Mouse (Mus musculus) mature B cell (primary cell): Measurements from ENCODE around the gene BC051665.

Experiments used
- in situ Hi-C: fragments of 300-500 bp; cut with MboI; formaldehyde crosslinking; loops from 2 replicates; pipeline ENCODE4 v1.14.3; 2019

The BC051665 gene

DNA sequence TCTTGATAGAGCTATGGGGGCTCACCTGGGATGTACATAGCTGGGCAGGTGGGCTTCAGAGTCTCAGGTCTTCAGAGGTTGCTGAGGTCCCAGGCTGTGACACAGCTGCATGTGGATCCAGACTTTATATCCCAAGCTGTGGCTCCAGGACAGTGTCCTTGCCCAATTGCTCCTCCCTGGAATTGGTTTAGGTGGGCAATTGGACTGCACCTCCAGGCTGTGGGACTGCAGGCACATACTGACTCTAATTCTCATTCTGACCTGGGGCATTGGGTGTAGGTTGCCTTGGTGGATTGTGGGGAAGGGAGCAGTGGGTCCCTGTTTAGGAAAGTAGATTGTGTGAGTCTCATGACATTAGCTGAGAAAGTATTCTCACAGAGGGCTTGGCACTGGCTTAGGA lies at the start of gene BC051665:
Gene BC051665, minus strand, starts transcription at position 101 of the 400 bp plus-strand sequence.
- in situ Hi-C loops = no loop called here

DNA sequence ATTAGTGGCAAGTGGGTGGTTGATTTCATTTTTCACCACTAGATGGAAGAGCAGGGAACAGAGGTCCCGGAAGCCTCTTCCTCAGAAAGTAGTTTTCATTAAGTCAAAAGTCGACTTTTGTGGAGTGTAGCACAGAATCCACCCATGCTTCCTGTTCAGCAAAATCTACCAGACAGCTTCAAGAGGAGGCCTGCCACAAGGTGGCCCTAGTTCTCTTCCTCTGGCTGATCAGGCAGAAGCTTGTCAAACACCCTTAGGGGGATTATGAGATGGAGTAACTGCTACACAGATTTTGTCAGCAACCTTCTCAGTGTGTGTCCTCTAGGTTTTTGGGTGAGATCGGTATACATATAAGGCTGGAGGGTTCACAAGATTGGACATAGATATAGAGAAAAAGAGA lies 39.9 kb upstream of the BC051665 start:
- in situ Hi-C loops = no loop called here

GRCm38 (mm10) chr13:60820486-60821175 lies 34.5 kb upstream of the BC051665 start:
- in situ Hi-C loops = no loop called here

DNA sequence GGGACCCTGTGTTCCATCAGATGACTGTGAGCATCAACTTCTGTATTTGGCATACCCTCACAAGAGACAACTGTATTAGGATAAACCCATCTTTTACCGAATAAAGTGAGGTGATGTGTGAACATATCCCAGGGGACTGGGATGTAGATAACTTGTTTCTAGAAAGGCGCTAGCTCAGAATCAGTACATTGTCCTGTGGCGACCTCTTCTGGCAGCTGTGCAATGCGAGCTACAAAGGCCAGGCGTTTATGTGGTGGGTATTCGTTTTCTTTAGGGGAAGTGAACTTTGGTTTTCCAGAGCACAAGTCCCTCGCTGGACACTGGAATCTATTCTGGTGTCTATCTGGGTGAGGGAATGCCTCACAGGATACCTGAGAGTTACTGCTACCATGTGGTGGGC lies 33.3 kb upstream of the BC051665 start:
- in situ Hi-C loops = no loop called here

DNA sequence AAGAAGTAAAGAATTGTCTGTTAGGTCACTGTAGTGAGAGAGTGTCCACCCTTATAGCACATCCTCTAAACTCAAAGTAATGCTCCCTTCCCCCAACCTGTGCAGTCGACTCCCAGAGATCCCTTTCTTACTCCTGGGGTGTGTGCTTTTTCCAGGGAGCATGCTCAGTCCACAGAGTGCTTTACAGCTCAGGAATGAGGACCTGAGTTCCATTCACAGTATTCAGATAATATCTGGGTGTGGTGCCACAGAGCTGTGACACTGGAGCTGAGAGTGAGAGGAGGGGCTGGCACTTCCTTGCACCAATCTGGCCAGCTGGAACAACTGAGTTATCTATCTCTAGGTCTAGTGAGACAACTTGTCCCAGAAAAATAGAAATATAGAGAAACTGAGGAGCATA lies 27.6 kb upstream of the BC051665 start:
- in situ Hi-C loops = no loop called here

DNA sequence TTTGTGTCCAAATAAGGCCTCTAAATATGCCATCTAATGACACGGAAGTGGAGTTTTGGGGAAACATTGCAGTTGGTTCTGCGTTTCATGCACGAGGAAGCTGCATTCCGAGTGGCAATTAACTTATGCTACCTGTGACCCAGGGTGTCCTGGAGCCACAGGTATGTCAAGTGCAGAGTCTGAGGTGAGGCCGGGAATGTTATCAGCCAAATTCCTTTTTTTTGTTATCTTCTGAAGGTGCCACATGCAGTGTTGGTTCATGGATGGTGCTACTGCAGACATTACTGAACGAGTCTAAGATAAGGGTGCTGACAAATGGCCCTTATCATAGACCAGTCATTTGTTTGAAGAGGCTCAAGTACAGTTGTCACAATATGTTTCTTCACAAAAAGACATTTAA lies 26.6 kb upstream of the BC051665 start:
- in situ Hi-C loops = no loop called here

GRCm38 (mm10) chr13:60809690-60810089 lies 23.5 kb upstream of the BC051665 start:
- in situ Hi-C loops = no loop called here

- in situ Hi-C loops = no loop called here
Observed at GRCm38 (mm10) chr13:60802749-60803148, 16.6 kb upstream of the BC051665 start, which contains the start of gene Ctsll3. Gene Ctsll3, minus strand, starts transcription at chr13:60802849.

- in situ Hi-C loops = no loop called here
Observed at GRCm38 (mm10) chr13:60789466-60789865, 3.3 kb upstream of the BC051665 start.

- in situ Hi-C loops = no loop called here
Observed at GRCm38 (mm10) chr13:60783301-60783700, 2.9 kb downstream of the BC051665 start.

- in situ Hi-C loops = no loop called here
Observed at GRCm38 (mm10) chr13:60780534-60780933, 5.6 kb downstream of the BC051665 start.

GRCm38 (mm10) chr13:60761161-60761560 lies 25.0 kb downstream of the BC051665 start:
- in situ Hi-C loops = no loop called here

- in situ Hi-C loops = no loop called here
Observed at GRCm38 (mm10) chr13:60760392-60760791, 25.8 kb downstream of the BC051665 start.

- in situ Hi-C loops = no loop called here
Observed at GRCm38 (mm10) chr13:60759136-60759535, 27.0 kb downstream of the BC051665 start.

DNA sequence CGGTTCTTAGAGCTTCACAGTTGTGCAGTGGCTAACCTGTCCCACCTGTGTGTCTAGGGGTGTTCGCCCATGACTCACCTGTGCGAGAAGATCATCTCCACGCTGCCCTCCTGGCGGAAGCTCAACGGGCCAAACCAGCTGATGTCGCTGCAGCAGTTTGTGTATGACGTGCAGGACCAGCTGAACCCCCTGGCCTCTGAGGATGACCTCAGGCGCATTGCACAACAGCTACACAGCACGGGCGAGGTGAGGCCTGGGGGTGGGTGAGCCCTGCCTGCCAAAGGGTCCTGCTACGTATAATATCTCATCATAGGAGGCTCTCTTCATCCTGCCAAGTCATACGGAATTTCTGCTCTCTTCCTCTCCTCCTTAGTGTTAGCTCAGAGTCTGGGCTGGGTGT lies 28.9 kb downstream of the BC051665 start:
- in situ Hi-C loops = no loop called here

GRCm38 (mm10) chr13:60755251-60755650 lies 30.9 kb downstream of the BC051665 start:
- in situ Hi-C loops = no loop called here

DNA sequence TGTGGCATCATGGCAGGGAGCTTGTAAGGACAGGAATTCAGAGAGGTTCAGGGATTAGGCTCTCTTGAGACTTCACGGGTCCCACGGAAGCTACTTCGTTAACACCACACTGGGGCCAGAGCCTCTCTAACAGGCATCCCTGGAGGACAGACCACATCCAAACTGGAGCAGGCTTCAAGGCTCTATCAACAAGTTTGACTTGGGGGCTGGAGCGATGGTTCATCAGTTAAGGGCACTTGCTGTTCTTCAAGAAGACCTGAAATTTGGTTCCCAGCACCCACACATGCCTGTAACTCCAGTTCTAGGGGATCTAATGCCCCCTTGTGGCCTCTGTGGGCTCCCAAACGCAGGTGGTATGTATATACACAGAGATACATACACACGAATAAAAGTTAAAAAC lies 32.9 kb downstream of the BC051665 start:
- in situ Hi-C loops = no loop called here

GRCm38 (mm10) chr13:60750930-60751329 lies 35.2 kb downstream of the BC051665 start:
- in situ Hi-C loops = no loop called here

DNA sequence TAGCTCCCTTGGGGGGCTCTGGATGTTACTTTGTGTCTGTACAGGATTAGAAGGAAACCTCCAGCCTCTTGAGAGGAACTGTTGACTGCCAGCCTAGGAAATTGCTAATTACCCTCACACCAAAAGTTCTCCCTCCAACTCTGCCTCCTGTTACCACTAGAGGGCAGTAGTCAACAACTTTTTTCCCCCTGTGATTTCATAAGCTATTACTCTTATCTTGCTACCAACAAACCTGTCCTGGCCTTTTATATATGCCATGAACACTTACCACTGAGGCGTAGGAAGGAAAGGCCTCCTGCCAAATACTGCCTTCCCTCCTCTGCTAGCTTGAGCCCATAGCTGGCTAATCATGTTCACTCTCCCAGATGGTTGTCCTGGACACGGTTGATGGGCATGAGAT lies 37.6 kb downstream of the BC051665 start:
- in situ Hi-C loops = loop anchor here (25.0 kb wide), 1 partner anchor 886 kb away; no protein-coding TSS in a partner anchor

- in situ Hi-C loops = loop anchor here (25.0 kb wide), 1 partner anchor 885 kb away; no protein-coding TSS in a partner anchor
Observed at GRCm38 (mm10) chr13:60747201-60747600, 39.0 kb downstream of the BC051665 start.

DNA sequence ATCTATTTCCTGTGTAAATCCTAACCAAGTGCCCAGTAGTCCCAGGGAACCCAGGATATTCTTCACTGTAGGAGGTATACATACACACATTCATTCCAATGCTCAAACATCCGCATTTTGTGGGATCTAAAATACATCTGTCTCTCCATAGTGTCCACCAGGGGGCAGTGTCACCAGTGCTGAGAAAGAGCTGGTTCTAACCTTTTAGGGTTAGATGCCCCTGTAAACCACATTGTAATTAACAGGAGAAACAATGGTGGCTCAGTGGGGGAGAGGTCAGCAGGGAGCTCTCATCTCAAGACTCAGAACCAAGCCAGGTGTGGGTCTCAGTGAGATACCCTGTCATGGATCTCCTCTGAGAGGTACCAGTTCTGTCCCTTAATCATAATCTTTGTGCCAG lies 39.9 kb downstream of the BC051665 start:
- in situ Hi-C loops = loop anchor here (25.0 kb wide), 1 partner anchor 884 kb away; no protein-coding TSS in a partner anchor

- in situ Hi-C loops = loop anchor here (25.0 kb wide), 1 partner anchor 883 kb away; no protein-coding TSS in a partner anchor
Observed at GRCm38 (mm10) chr13:60745358-60745757, 40.8 kb downstream of the BC051665 start.

GRCm38 (mm10) chr13:60744736-60745135 lies 41.4 kb downstream of the BC051665 start:
- in situ Hi-C loops = loop anchor here (25.0 kb wide), 1 partner anchor 882 kb away; no protein-coding TSS in a partner anchor

DNA sequence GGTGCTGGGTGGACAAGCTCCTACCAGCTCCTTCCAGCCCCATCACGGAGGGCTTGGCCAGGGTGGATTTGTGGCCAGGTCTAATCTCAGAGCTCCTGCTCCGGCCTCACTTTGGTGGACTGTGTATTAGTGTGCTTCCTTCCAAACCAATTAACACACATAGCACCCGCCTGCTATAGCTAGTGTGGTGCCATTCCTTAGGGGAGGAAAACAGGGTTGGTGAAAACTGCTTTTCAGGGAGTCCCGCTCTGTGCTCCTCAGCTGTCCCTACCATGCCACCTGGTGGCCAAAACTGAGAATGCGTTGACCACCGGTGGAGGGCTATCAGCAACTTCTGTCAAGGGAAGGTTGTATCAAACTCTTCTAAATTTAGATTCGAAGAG lies 42.1 kb downstream of the BC051665 start:
- in situ Hi-C loops = loop anchor here (25.0 kb wide), 1 partner anchor 882 kb away; no protein-coding TSS in a partner anchor
